Mouse (Mus musculus): ENCODE data around the gene Myoz2. TPM values are rescaled to one million over a fixed set of nuclear protein-coding genes. Genes with fewer than 3 reads are reported as not detected.

The Myoz2 gene
- polyA plus RNA-seq, 1 experiment: not detected

DNA sequence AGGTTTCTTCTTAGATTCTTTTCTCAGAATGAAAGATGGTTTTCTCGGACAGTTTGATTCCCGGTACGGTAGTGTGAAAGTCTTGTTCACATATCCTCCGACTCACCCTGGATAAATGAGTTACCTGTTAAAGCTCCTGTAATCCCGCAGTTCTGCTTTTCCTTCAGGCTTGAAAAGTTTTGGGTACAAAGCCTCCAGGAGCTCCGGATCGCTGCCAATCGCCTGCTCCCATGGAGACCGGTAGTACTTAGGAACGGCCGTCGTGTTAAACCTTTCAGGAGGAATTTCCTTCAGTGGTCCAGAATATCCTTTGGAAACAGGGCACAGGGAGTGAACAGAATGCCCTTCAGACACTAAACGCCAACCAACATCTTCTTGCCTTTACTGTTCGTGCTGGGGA, 21.3 kb downstream of the Myoz2 start:
- TF ChIP-seq CTCF (IDR thresholded peaks at IDR 0.05; ENCODE audit: extremely low read depth, insufficient read depth, insufficient read length, insufficient replicate concordance) (no peak), POLR2A (IDR thresholded peaks at IDR 0.05; ENCODE audit: low read depth, low read length) (no peak)
- no peak for DNase-seq (ENCODE audit: low read depth in 1 of 2, low spot score in 2 of 2)
- no peaks in the 10 kb centered on the region for H3K27me3 ChIP-seq (ENCODE audit: control insufficient read depth, insufficient read depth, low read length)
- no peaks in the 10 kb centered on the region for H3K4me1 ChIP-seq (ENCODE audit: control insufficient read depth, insufficient read depth, insufficient read length)
- H3K36me3 ChIP-seq (ENCODE audit: control insufficient read depth, insufficient read depth, low read length): no peaks in the 10 kb centered on the region
- H3K4me3 ChIP-seq (ENCODE audit: extremely low read depth, insufficient read depth, insufficient read length): no peak overlapping the region
- H3K27ac ChIP-seq (ENCODE audit: insufficient read depth, low read length): no peak overlapping the region
- 95% methylated on average over 14 of the region's 14 CpGs for WGBS

DNA sequence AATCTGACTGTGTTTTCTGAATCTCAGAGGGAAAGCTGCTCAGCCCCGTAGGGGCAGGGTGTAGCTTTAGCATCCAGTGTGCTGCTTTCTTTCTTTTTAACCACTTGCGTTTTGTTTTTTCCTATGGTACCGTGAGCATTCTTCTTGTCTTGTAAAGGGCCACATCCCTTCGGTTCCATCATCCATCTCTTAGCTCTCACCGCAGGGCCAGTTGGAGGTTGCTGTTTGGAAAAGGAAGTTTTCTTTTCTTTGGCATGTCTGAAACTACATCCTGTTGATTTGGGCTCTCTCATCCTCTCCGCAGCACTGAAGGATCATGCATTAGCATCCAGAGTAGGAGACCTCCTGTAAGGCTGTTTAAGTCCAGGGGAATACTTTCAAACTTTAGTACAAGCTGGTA, 25.4 kb downstream of the Myoz2 start:
- no peaks in the 10 kb centered on the region for H3K4me1 ChIP-seq (ENCODE audit: control insufficient read depth, insufficient read depth, insufficient read length)
- TF ChIP-seq POLR2A (IDR thresholded peaks at IDR 0.05; ENCODE audit: low read depth, low read length): no peak
- TF ChIP-seq CTCF (IDR thresholded peaks at IDR 0.05; ENCODE audit: extremely low read depth, insufficient read depth, insufficient read length, insufficient replicate concordance): no peak
- no peaks in the 10 kb centered on the region for H3K27me3 ChIP-seq (ENCODE audit: control insufficient read depth, insufficient read depth, low read length)
- no peak overlapping the region for H3K4me3 ChIP-seq (ENCODE audit: extremely low read depth, insufficient read depth, insufficient read length)
- H3K36me3 ChIP-seq (ENCODE audit: control insufficient read depth, insufficient read depth, low read length): no peaks in the 10 kb centered on the region
- no peak overlapping the region for H3K27ac ChIP-seq (ENCODE audit: insufficient read depth, low read length)
- 62% methylated on average over 6 of the region's 6 CpGs for WGBS
- no peak for DNase-seq (ENCODE audit: low read depth in 1 of 2, low spot score in 2 of 2)

DNA sequence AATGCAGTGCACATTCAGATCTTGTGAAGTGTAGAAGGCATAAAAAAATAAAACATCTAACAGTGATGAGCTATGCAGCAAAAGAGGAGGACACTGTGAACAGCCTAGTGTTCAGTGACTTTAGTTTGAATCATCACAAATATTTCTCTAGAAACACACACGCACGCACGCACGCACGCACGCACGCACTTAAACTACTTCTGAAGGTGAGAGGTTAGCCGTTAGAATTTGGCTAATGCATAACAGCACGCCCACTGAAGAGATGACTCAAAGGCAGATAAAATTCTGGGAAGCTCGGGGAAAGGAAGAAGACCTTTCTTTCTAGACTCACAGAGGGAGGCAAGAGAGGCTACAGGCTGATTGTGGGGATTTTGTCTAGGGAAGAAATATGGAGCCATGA, 27.4 kb downstream of the Myoz2 start:
- WGBS: 89% methylated on average over 10 of the region's 10 CpGs
- no peak overlapping the region for H3K27ac ChIP-seq (ENCODE audit: insufficient read depth, low read length)
- no peak overlapping the region for H3K4me3 ChIP-seq (ENCODE audit: extremely low read depth, insufficient read depth, insufficient read length)
- H3K27me3 ChIP-seq (ENCODE audit: control insufficient read depth, insufficient read depth, low read length): no peaks in the 10 kb centered on the region
- H3K36me3 ChIP-seq (ENCODE audit: control insufficient read depth, insufficient read depth, low read length): no peaks in the 10 kb centered on the region
- DNase-seq (ENCODE audit: low read depth in 1 of 2, low spot score in 2 of 2): no peak
- no peaks in the 10 kb centered on the region for H3K4me1 ChIP-seq (ENCODE audit: control insufficient read depth, insufficient read depth, insufficient read length)
- no peak for TF ChIP-seq CTCF (IDR thresholded peaks at IDR 0.05; ENCODE audit: extremely low read depth, insufficient read depth, insufficient read length, insufficient replicate concordance)
- TF ChIP-seq POLR2A (IDR thresholded peaks at IDR 0.05; ENCODE audit: low read depth, low read length): no peak

DNA sequence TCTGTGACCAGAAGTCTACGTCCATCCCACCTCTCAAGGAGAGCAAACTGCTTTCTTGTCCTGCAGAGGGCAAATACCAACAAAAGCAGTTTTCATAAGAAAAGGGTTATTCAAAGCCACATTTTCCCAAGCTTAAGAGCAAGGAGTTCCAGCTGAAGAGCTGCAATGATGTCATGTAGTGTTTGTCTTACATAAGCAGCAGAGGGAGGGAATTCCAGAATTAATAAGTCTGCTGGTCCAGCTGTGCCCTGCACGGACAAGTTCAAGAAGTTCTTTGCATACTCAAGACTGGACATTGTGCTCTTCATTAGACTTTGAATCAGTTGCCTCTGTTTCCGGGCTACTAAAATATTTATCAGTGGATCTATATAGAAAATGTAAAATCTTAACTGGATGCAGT, 33.8 kb downstream of the Myoz2 start:
- no peak for TF ChIP-seq POLR2A (IDR thresholded peaks at IDR 0.05; ENCODE audit: low read depth, low read length)
- TF ChIP-seq CTCF (IDR thresholded peaks at IDR 0.05; ENCODE audit: extremely low read depth, insufficient read depth, insufficient read length, insufficient replicate concordance): no peak
- Histone ChIP-seq H3K36me3 (ENCODE audit: control insufficient read depth, insufficient read depth, low read length) (no peaks in the 10 kb centered on the region), H3K4me3 (ENCODE audit: extremely low read depth, insufficient read depth, insufficient read length) (no peak overlapping the region), H3K27ac (ENCODE audit: insufficient read depth, low read length) (no peak overlapping the region), H3K4me1 (ENCODE audit: control insufficient read depth, insufficient read depth, insufficient read length) (no peaks in the 10 kb centered on the region), H3K27me3 (ENCODE audit: control insufficient read depth, insufficient read depth, low read length) (no peaks in the 10 kb centered on the region)
- no peak for DNase-seq (ENCODE audit: low read depth in 1 of 2, low spot score in 2 of 2)
- 81% methylated on average over 3 of the region's 3 CpGs for WGBS

DNA sequence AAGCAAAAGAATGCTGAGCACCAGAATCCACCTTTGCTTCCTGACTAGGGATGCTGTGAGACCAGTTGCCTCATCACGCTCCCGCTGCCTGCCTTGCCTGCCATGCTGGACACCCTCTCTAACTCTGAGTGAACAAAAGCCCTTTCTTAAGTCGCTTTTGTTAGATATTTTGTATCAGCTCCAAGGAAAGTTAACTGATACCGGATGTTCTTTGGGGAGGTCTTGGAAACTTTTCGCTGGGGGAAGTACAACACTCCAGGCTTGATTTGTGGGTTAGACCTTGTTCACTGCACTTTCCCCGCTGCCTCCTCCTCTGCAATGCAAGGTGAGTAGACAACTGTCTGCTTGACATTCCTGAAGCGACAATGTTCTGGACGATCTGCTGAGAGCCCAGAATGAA, 36.3 kb downstream of the Myoz2 start:
- Histone ChIP-seq H3K4me3 (ENCODE audit: extremely low read depth, insufficient read depth, insufficient read length) (no peak overlapping the region), H3K36me3 (ENCODE audit: control insufficient read depth, insufficient read depth, low read length) (no peaks in the 10 kb centered on the region), H3K27ac (ENCODE audit: insufficient read depth, low read length) (no peak overlapping the region), H3K4me1 (ENCODE audit: control insufficient read depth, insufficient read depth, insufficient read length) (no peaks in the 10 kb centered on the region), H3K27me3 (ENCODE audit: control insufficient read depth, insufficient read depth, low read length) (no peaks in the 10 kb centered on the region)
- TF ChIP-seq CTCF (IDR thresholded peaks at IDR 0.05; ENCODE audit: extremely low read depth, insufficient read depth, insufficient read length, insufficient replicate concordance): no peak
- no peak for TF ChIP-seq POLR2A (IDR thresholded peaks at IDR 0.05; ENCODE audit: low read depth, low read length)
- no peak for DNase-seq (ENCODE audit: low read depth in 1 of 2, low spot score in 2 of 2)
- WGBS: 92% methylated on average over 8 of the region's 8 CpGs

DNA sequence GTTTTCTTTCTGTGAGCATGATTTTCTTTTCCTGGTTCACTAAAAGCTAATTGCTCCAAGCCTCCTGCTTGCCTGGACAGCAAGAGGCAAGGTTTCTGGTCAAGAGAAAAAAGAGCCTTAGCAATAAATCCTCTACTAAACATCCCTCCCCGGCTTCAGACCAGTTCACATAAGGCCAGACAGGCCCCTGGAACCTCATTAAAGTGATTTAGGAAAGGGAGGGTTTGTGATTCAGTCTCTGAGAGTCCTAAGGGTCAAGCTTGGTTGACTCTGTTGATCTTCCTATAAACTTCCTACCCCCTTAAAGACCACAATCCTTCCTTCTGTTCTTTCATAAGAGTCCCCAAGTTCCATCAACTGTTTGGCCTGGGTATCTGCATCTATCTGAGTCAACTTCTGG, 37.8 kb downstream of the Myoz2 start:
- Histone ChIP-seq H3K27ac (ENCODE audit: insufficient read depth, low read length) (no peak overlapping the region), H3K36me3 (ENCODE audit: control insufficient read depth, insufficient read depth, low read length) (no peaks in the 10 kb centered on the region), H3K4me3 (ENCODE audit: extremely low read depth, insufficient read depth, insufficient read length) (no peak overlapping the region), H3K27me3 (ENCODE audit: control insufficient read depth, insufficient read depth, low read length) (no peaks in the 10 kb centered on the region), H3K4me1 (ENCODE audit: control insufficient read depth, insufficient read depth, insufficient read length) (no peaks in the 10 kb centered on the region)
- no peak for TF ChIP-seq POLR2A (IDR thresholded peaks at IDR 0.05; ENCODE audit: low read depth, low read length)
- no peak for TF ChIP-seq CTCF (IDR thresholded peaks at IDR 0.05; ENCODE audit: extremely low read depth, insufficient read depth, insufficient read length, insufficient replicate concordance)
- DNase-seq (ENCODE audit: low read depth in 1 of 2, low spot score in 2 of 2): no peak
- 62% methylated on average over 1 of the region's 1 CpGs for WGBS

DNA sequence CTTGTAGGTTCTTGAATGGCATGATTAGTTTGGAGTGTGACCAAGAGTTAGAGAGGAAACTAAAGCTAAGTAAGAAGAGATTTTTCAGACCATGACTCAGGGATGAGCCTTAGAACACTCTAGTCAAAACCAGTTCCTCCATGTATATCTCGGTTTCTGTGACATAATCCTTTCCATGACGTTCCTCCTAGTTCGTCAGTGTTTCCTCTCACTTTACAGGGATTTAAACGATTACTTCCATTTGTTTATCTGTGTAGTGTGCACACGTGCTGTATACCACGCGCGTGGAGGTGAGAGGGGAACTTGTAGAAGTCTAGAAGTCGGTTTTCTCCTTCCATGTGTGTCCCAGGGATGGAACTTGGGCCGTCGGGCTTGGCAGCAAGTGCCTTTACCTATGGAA, 47.9 kb downstream of the Myoz2 start:
- H3K36me3 ChIP-seq (ENCODE audit: control insufficient read depth, insufficient read depth, low read length): no peaks in the 10 kb centered on the region
- TF ChIP-seq CTCF (IDR thresholded peaks at IDR 0.05; ENCODE audit: extremely low read depth, insufficient read depth, insufficient read length, insufficient replicate concordance) (no peak), POLR2A (IDR thresholded peaks at IDR 0.05; ENCODE audit: low read depth, low read length) (no peak)
- WGBS: 88% methylated on average over 11 of the region's 11 CpGs
- no peak overlapping the region for H3K4me3 ChIP-seq (ENCODE audit: extremely low read depth, insufficient read depth, insufficient read length)
- no peaks in the 10 kb centered on the region for H3K4me1 ChIP-seq (ENCODE audit: control insufficient read depth, insufficient read depth, insufficient read length)
- H3K27ac ChIP-seq (ENCODE audit: insufficient read depth, low read length): no peak overlapping the region
- no peaks in the 10 kb centered on the region for H3K27me3 ChIP-seq (ENCODE audit: control insufficient read depth, insufficient read depth, low read length)
- DNase-seq (ENCODE audit: low read depth in 1 of 2, low spot score in 2 of 2): no peak

All from spleen, adult 2 months (tissue).